Mouse (Mus musculus) kidney, postnatal 10 days (tissue): ENCODE measurements around the gene Prodh2.

Experiments used
- DNase-seq: peaks from one replicate; pipeline ENCODE4 v3.0.0; 2021; ENCODE audit warnings: mixed read lengths

Prodh2 gene

DNA sequence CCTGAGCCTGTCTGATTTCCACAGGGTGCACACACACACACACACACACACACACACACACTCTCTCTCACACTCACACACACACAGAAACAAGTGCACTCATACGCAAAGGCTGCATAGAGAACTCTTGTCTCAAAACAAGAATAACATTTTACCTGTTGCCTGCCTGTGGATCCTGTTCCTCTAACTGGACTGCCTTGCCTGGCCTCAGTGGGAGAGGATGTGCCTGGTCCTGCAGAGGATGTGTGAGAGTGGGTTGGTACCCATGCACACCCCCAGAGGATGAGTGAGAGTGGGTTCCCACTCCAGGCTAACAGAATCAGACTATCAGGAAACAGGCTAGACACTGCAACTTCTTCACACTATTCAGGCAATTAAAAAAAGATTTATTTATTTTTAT lies 57.2 kb downstream of the Prodh2 start:
- no peak for DNase-seq

DNA sequence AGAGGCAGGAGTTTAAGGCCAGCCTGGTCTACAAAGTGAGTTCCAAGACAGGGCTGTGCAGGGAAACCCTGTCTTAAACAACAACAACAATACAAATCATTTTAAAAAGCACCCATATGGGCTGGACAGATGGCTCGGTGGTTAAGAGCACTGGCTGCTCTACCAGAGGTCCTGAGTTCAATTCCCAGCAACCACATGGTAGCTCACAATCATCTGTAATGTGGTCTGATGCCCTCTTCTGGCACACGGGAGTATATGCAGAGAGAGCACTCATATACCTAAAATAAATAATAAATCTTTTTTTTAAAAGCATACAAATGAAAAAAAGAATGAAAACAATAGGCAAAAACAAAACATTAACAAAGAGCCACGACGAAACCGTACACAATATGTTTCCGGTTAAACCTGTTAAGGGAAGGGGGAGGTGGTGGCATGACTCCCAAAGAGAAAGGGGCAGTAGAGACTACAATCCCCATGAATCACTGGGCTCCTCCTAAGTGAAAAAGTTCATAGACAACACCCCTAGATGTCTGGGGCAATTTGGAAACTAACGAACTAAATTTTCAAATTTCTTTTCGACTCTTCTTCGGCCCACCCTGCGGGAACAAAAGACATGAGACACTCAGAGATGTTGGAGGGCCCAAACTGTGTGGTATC lies 58.2 kb downstream of the Prodh2 start:
- DNase-seq = no peak

DNA sequence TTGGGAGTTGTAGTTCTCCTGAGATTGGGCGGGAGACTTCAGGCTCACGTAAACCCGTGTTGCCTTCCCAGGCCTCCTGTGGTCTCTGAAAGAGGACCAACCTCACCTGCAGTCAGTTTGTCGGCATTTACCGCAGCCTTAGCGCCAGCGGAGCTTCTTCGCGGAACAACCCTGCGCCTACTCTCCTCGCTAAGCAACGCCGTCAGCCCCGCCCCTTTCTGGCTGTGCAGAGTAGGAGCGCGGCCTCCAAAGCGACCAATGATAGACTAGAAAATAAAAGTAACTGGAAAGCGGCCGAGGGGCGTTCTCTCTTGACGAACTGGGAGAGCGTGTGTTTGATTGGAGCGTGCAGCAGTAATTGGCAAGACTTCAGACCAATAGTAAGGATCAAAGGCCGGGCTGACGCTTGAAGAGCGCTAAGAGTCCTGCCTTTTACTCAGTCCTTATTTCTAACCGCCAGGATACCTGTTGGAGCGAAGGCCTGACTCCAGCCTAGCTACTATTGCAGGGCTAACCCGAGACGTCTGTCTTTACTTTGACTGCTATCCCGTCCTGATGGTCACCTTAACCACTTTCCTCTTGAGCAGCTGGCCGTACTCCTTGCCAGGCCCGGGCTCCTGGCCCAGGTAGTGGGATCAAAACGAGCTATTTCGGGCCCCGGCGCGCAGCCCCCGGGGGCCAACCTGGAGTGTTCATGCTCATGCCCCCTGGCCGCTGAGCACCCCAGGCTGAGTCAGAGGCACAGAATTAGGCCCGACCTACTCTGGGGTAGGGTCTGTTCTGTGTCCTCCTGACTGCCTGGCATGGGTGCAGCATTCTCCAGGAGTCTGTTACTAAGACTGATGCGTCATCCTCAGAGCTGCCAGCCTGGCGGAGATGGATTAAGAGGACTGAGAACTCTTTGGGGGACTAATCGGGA lies 58.9 kb downstream of the Prodh2 start, which contains the start of the genes Hspb6 and Proser3:
Gene Hspb6 (plus strand): TSS at position 77 of the 919 bp plus-strand sequence.
Gene Proser3 (minus strand): TSS at position 198 of the 919 bp plus-strand sequence.
- peak; percentile 98 for DNase-seq

DNA sequence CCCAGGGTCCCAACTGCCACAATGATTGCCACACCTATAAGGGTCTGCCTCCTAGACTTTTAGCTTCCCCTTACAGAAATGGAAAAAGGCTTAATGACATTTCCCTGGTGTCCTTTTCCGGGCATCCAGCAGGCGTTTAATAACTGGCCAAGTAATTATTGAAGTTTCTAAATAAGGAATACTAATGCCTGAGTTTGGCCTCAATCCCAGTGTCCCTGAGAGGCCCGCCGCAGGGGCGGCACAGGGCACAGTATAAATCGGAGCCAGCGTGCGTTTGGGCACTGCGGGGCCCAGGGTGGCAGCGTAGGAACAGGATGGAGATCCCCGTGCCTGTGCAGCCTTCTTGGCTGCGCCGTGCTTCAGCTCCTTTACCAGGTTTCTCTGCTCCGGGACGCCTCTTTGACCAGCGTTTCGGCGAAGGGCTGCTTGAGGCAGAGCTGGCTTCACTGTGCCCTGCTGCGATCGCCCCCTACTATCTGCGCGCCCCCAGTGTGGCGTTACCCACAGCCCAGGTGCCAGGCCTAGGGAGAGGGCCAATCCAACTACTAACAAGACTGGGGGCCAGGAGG lies 59.7 kb downstream of the Prodh2 start:
- DNase-seq = peak; percentile 62

DNA sequence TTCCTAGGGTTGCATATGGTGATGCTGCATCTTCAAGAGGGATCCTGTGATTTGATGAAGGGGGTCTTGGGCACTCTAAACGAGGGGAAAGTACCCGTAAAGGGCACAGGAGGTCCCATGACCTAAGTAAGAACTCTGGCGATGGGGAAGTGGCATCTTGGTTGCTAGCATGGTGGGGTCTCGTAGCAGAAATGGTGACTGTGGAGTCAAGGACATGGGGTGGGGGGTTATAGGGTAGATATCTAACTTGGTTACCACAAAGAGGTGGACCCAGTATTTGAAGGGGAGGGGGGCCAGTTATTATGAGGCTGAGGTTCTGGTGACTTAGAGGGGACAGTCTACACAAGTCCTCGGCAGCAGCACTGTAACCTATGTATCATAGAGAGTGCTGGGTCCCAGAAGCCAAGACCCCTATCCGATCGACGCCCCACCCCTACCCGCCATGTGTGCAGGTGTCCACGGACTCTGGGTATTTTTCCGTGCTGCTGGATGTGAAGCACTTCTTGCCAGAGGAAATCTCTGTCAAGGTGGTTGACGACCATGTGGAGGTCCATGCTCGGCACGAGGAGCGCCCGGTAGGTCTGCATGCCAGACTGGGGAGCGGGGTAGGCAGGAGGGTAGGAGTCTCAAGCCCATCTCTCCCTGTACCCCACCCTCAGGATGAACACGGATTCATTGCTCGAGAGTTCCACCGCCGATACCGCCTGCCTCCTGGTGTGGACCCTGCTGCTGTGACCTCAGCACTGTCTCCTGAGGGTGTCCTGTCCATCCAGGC lies 60.6 kb downstream of the Prodh2 start:
- DNase-seq = no peak

DNA sequence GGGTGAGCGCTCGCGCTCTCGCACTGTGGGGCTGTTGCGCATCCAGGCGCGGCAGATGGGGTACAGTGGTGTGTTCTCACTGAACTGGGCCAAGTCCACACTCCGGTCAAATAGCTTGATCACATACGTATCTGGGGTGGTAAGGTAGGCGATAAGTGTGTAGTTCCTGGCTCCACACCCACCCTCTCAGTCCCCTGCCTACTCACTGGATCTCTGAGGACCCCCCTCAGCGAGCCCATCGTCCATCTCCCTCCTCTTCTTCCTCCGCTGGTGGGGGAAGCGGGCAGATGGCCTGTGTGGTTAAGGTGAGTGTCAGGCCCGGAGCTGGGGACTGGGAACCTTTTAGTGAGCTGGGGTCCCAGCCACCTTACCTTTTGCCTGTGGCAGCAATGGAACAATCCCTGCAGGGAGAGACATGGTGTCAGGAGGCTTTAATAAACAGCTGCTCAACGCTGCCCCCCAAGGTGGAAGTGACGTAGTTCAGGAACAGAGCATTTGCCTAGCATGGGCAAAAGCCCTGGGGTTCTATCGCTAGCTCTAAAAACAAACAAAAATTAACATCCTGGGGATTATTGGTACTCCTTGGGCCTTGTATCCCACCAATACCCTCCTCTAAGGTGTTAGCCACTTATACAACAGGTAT lies 63.6 kb downstream of the Prodh2 start:
- no peak for DNase-seq

DNA sequence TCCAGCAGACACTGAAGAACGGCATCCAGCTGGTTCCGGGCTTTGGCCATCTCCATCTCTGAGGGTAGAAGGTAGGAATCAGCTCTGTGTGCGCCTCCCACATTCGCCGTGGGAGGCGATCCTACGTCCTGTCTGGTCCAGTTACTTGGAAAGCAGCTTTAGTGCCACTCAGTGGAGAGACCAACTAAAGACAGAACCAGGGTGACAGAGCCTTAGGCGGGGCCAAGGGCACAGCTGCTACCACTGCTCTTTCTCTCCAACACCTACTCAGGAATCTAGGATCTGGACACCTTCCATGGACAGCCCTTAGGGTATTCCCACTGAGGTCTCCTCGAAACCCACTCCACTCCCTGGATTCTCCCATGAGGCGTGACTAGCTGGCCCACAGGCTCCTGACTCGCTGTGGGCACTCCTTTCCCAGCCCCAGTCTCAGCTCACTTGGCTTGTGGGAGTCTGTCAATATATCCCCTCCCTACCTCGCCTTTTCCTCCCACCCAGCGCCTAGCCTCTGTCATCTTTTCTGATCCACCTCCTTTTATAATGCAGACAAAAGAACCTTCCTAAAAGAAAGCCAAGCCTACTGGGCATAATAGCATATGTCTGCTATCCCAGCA lies 64.6 kb downstream of the Prodh2 start:
- no peak for DNase-seq

DNA sequence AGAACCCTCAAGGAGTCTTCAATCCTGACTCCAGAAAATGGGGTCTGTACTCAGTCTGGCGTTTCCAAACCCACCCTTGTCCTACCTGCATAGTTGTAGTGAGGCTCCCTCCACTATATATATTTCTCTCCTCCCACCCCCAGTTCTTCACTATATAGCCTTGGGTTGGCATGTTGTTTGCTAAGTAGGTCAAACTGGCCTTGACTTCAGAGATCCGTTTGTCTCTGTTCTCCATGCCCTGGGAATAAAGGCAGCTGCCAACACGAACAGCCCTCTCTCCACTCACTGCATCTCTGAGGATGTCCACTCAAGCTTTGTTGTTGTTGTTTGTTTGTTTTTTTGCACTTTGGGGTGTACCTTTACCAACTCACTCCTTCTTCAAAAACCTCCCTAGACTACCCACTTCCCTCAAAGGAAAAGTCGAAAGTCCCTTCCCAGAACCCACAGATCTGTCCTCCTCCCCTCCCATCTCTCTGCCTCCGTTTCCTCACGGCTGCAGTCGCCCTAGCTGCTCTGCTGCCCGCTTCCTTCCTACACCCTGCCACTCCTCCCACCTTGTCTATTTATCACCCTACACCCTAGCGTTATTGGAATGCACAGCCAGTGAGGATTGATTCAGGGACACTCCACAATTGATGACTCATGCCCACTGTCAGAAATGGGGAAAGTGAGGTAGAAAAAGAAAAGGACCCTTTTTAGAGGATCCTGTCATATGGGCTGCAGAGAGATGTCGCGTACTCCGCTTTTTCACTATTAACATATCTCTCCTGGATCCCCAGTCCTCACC lies 65.4 kb downstream of the Prodh2 start:
- no peak for DNase-seq

DNA sequence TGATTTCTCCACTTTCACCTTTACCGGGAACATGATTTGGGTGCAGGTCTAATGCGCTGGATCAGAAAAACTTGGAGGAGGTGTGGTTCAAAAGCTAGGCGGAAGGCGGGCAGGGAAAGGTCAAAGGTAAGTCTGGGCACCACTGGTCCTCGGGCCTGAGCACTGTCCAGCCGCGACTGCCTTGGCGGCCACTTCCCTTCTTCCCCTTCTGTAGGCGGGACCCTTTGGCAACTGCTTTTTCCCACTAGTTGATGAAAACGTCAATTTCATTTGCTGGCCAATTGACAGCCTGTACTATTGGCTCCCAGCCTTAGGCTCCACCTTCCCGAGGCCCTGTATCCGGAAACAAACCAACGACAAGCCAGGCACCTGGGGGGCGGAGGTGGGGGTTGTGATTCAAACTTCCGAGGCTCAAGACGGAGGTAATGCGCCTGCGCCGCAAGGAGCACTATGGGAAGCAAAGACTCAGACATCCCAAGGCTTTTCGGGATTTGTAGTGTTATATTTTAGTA lies 66.1 kb downstream of the Prodh2 start, which contains the start of gene Lin37:
Gene Lin37 (minus strand): TSS at position 396 of the 512 bp plus-strand sequence.
- peak; percentile 98 for DNase-seq

DNA sequence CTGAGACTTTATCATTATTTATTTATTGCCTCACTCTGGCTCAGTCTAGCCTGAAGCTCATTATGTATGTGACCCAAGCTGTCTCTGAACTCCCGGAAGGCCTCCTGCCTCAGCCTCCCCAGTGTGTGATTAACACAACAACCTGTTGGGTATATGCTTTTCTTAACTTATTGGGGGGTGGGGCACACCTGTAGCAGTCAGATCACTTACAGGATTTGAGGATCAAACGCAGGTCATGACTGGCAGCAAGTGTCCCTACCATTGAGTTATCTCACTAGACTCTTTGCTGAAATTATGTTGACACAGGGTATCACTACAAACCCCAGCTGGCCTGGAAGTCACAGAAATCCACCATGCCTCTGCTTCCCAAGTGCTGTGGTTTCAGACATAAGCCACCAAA lies 66.9 kb downstream of the Prodh2 start:
- no peak for DNase-seq

DNA sequence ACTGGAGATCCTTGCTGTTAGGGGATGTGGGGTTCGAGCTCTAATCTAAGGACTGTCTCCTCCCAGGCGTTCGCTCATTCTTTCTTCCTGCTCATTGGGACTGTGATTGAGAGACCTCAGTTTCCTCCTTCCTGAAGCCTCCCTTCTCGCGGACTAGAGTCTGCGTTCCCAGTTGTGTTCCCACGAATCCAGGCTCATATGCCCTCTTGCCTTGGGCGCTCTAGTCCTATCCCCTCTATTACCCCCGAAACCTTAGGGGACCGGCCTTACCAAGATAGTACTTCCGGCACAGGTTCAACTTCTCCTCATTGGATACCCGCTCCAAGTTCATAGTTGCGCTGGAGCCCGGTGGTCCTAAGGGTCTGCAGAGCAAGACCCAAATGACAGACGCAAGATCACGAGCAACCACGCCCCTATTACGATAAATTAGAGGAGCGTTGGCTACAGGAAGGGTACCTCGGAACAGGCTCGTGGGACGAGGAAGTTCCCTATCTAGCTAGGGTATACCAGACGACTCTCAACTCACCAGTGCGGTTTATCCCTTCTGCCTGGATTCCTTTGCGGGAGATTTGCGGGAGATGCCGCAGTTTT lies 69.2 kb downstream of the Prodh2 start:
- DNase-seq = peak; percentile 47
